Mouse (Mus musculus): ENCODE data around the gene Crtap.
"Not testable (repeated sequence)": the region's sequence is repeated elsewhere in the genome, so short reads cannot be mapped to it uniquely, and the experiment has no call there.

Gene Crtap

GRCm38 (mm10) chr9:114385160-114385559 lies 5.3 kb downstream of the Crtap start:
- no peak for DNase-seq (ENCODE audit: low read depth, low spot score)
- Histone ChIP-seq H3K27me3 (ENCODE audit: control insufficient read depth, insufficient read depth, low read length, poor library complexity, severe bottlenecking) (no peaks in the 10 kb centered on the region), H3K36me3 (ENCODE audit: control insufficient read depth, insufficient read depth, low read length, poor library complexity, severe bottlenecking) (peaks cover 1% of the 10 kb centered on the region)

DNA sequence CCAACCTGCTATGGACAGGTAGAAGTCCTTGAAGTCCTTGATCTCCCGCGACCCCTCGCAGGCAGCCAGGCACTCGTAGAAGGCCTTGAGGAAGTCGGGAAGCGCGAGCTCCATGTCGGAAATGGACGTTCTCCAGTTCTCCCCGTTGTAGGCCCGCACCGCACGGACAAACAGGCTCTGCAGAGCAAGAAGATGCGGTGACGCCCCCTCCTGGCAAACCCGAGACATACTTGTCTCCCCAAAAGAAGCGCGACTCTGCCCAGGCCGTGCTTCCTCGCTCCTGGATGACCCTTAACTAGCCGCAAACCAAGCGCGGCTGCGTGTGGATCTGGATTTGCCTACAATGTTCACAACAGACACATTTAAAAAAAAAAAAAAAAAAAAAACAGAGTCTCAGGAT lies 5.8 kb downstream of the Crtap start:
- no peaks in the 10 kb centered on the region for H3K27me3 ChIP-seq (ENCODE audit: control insufficient read depth, insufficient read depth, low read length, poor library complexity, severe bottlenecking)
- H3K36me3 ChIP-seq (ENCODE audit: control insufficient read depth, insufficient read depth, low read length, poor library complexity, severe bottlenecking) = peaks cover 1% of the 10 kb centered on the region
- DNase-seq (ENCODE audit: low read depth, low spot score) = no peak

DNA sequence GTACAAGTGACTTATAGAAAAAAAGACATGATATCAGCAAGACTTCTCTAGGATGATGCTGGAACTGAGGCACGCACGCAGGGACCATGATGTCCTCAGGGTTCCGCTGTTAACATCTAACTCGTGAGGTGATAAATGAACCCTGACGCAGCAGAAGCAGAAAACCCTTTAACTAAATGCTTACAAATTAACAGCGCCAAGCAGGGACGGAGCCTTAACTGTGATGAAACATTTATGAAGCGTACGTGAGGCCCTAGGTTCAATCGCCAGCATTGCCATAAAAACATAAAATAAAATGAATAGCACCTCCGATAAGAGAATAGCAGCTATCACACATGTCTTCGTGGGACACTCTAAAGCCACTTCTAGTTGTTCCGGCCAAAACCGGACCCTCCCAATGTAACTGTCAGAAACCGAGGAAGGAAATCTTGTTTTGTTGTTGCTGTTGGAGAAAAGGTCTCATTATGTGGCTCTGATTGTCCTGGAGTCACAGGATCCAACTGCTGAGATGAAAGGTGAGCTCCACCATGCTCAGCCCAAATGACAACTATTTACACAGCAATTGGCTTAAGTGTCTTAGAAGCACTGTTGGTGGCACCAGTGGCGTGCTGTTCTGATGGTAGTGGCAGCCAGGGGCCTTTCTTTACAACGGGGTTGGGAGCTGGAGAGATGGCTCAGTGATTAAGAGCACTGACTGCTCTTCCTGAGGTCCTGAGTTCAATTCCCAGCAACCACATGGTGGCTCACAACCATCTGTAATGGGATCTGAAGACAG lies 7.4 kb downstream of the Crtap start:
- Histone ChIP-seq H3K36me3 (ENCODE audit: control insufficient read depth, insufficient read depth, low read length, poor library complexity, severe bottlenecking) (peaks cover 1% of the 10 kb centered on the region), H3K27me3 (ENCODE audit: control insufficient read depth, insufficient read depth, low read length, poor library complexity, severe bottlenecking) (no peaks in the 10 kb centered on the region)
- no peak for DNase-seq (ENCODE audit: low read depth, low spot score)

- Histone ChIP-seq H3K36me3 (ENCODE audit: control insufficient read depth, insufficient read depth, low read length, poor library complexity, severe bottlenecking) (peaks cover 3% of the 10 kb centered on the region), H3K27me3 (ENCODE audit: control insufficient read depth, insufficient read depth, low read length, poor library complexity, severe bottlenecking) (no peaks in the 10 kb centered on the region)
- DNase-seq (ENCODE audit: low read depth, low spot score) = peak; percentile 63
Measured at GRCm38 (mm10) chr9:114380881-114381733, 9.4 kb downstream of the Crtap start.

DNA sequence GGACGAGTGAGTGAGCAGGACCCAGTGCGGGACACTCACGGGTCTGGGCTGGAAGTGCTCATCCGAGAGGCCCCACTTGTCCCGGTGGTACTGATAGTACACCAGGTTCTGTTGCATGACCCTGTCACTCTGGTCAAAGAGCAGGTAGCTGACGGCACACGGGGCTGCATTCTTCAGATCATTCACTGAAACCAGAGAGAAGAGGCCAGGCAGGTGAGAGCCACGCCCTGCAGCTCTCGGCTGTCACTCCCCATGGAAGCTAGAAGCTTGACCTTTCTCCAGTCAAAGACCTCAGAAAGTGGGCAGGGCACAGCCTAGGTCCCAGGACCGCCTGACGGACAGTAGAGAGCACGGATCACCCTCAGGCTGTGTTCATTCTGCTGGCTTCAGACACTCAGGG lies 10.6 kb downstream of the Crtap start:
- no peak for DNase-seq (ENCODE audit: low read depth, low spot score)
- H3K36me3 ChIP-seq (ENCODE audit: control insufficient read depth, insufficient read depth, low read length, poor library complexity, severe bottlenecking) = peaks cover 5% of the 10 kb centered on the region
- no peaks in the 10 kb centered on the region for H3K27me3 ChIP-seq (ENCODE audit: control insufficient read depth, insufficient read depth, low read length, poor library complexity, severe bottlenecking)

- H3K36me3 ChIP-seq (ENCODE audit: control insufficient read depth, insufficient read depth, low read length, poor library complexity, severe bottlenecking) = peaks cover 5% of the 10 kb centered on the region
- no peaks in the 10 kb centered on the region for H3K27me3 ChIP-seq (ENCODE audit: control insufficient read depth, insufficient read depth, low read length, poor library complexity, severe bottlenecking)
- DNase-seq (ENCODE audit: low read depth, low spot score) = no peak
Measured at GRCm38 (mm10) chr9:114377168-114377567, 13.3 kb downstream of the Crtap start.

- DNase-seq (ENCODE audit: low read depth, low spot score) = no peak
- Histone ChIP-seq H3K36me3 (ENCODE audit: control insufficient read depth, insufficient read depth, low read length, poor library complexity, severe bottlenecking) (peaks cover 5% of the 10 kb centered on the region), H3K27me3 (ENCODE audit: control insufficient read depth, insufficient read depth, low read length, poor library complexity, severe bottlenecking) (no peaks in the 10 kb centered on the region)
Measured at GRCm38 (mm10) chr9:114375276-114375962, 15.1 kb downstream of the Crtap start.

- H3K36me3 ChIP-seq (ENCODE audit: control insufficient read depth, insufficient read depth, low read length, poor library complexity, severe bottlenecking); H3K27me3 ChIP-seq (ENCODE audit: control insufficient read depth, insufficient read depth, low read length, poor library complexity, severe bottlenecking); DNase-seq (ENCODE audit: low read depth, low spot score): not testable (repeated sequence)
Measured at GRCm38 (mm10) chr9:114371717-114372116, 18.8 kb downstream of the Crtap start.

- DNase-seq (ENCODE audit: low read depth, low spot score); H3K27me3 ChIP-seq (ENCODE audit: control insufficient read depth, insufficient read depth, low read length, poor library complexity, severe bottlenecking); H3K36me3 ChIP-seq (ENCODE audit: control insufficient read depth, insufficient read depth, low read length, poor library complexity, severe bottlenecking): not testable (repeated sequence)
Measured at GRCm38 (mm10) chr9:114369389-114369788, 21.1 kb downstream of the Crtap start.

GRCm38 (mm10) chr9:114368471-114368858 lies 22.0 kb downstream of the Crtap start:
- no peak for DNase-seq (ENCODE audit: low read depth, low spot score)
- Histone ChIP-seq H3K36me3 (ENCODE audit: control insufficient read depth, insufficient read depth, low read length, poor library complexity, severe bottlenecking) (no peaks in the 10 kb centered on the region), H3K27me3 (ENCODE audit: control insufficient read depth, insufficient read depth, low read length, poor library complexity, severe bottlenecking) (no peaks in the 10 kb centered on the region; the same call in 1 of the 2 replicates)

- peak; percentile 11 for DNase-seq (ENCODE audit: low read depth, low spot score)
- Histone ChIP-seq H3K36me3 (ENCODE audit: control insufficient read depth, insufficient read depth, low read length, poor library complexity, severe bottlenecking) (no peaks in the 10 kb centered on the region), H3K27me3 (ENCODE audit: control insufficient read depth, insufficient read depth, low read length, poor library complexity, severe bottlenecking) (no peaks in the 10 kb centered on the region; the same call in 1 of the 2 replicates)
Measured at GRCm38 (mm10) chr9:114367783-114368470, 22.5 kb downstream of the Crtap start.

- not testable (repeated sequence) for H3K27me3 ChIP-seq (ENCODE audit: control insufficient read depth, insufficient read depth, low read length, poor library complexity, severe bottlenecking); H3K36me3 ChIP-seq (ENCODE audit: control insufficient read depth, insufficient read depth, low read length, poor library complexity, severe bottlenecking); DNase-seq (ENCODE audit: low read depth, low spot score)
Measured at GRCm38 (mm10) chr9:114329855-114330254, 60.6 kb downstream of the Crtap start, which contains the start of gene Bcl2a1c. Gene Bcl2a1c (plus strand): TSS chr9:114330135.

- H3K36me3 ChIP-seq (ENCODE audit: control insufficient read depth, insufficient read depth, low read length, poor library complexity, severe bottlenecking); H3K27me3 ChIP-seq (ENCODE audit: control insufficient read depth, insufficient read depth, low read length, poor library complexity, severe bottlenecking): not testable (repeated sequence)
Measured at GRCm38 (mm10) chr9:114328332-114328731, 62.1 kb downstream of the Crtap start.

GRCm38 (mm10) chr9:114326011-114326748 lies 64.3 kb downstream of the Crtap start:
- Histone ChIP-seq H3K27me3 (ENCODE audit: control insufficient read depth, insufficient read depth, low read length, poor library complexity, severe bottlenecking) (no peaks in the 10 kb centered on the region), H3K36me3 (ENCODE audit: control insufficient read depth, insufficient read depth, low read length, poor library complexity, severe bottlenecking) (no peaks in the 10 kb centered on the region)
- no peak for DNase-seq (ENCODE audit: low read depth, low spot score)

More at GRCm38 (mm10) chr9:114328332-114328731, 62.1 kb downstream of the Crtap start:
- not testable (repeated sequence) for DNase-seq (ENCODE audit: low read depth, low spot score)

Data from splenic B cell, adult 2 months (primary cell).